Mouse (Mus musculus) left cerebral cortex, adult 8-10 months (tissue): ENCODE measurements at regions not wholly inside any gene's neighbourhood (a gene's known extent, or its start where the extent isn't known, plus 50 kb on each side); places are given as distances from the start of the nearest gene placed in this dataset.

Experiments
- DNase-seq, 2 experiments: peaks; one replicate each; pipeline ENCODE4 v3.0.0; 2022; ENCODE audit warnings: low spot score in 2 of 2

DNA sequence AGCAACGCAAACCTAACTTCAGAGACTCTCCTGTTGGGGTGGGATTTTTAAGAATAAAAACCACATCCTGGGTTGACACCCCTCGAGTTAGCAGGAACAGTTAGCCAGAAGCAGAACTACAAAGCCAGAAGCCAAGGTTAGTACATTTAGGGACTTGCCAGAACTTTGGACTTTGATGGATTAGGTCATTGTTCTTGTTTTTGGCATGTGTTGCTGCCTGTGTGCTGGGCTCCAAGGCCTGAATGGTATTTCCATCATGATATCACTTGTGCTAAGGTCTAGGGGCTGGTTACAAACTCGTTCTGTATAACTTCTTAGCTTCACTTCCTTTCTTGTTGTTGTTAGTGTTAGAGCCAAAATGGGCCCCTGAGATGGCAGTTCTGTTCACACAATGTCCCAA is 338.8 kb upstream of the 5930422O12Rik start:
- DNase-seq, result no peak

DNA sequence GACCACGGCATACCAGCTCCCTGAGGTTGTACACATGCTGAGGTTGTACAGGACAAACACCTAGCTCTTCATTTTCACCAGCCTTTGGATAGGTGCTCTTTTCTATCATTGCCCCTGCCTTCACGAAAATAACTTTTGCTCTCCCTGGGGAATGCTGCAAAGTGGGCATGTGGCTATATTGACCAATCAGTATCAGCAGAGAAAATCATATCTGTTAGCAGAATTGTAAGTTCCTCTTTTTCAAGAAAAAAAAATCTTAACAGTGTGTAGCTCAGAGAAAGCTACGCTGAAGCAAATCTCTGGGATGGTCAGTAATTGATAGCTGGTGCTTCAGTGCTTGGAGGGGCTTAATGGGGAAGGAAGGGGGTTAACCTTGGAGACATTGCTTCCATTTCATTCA is 319.6 kb upstream of the 5930422O12Rik start:
- no peak for DNase-seq

DNA sequence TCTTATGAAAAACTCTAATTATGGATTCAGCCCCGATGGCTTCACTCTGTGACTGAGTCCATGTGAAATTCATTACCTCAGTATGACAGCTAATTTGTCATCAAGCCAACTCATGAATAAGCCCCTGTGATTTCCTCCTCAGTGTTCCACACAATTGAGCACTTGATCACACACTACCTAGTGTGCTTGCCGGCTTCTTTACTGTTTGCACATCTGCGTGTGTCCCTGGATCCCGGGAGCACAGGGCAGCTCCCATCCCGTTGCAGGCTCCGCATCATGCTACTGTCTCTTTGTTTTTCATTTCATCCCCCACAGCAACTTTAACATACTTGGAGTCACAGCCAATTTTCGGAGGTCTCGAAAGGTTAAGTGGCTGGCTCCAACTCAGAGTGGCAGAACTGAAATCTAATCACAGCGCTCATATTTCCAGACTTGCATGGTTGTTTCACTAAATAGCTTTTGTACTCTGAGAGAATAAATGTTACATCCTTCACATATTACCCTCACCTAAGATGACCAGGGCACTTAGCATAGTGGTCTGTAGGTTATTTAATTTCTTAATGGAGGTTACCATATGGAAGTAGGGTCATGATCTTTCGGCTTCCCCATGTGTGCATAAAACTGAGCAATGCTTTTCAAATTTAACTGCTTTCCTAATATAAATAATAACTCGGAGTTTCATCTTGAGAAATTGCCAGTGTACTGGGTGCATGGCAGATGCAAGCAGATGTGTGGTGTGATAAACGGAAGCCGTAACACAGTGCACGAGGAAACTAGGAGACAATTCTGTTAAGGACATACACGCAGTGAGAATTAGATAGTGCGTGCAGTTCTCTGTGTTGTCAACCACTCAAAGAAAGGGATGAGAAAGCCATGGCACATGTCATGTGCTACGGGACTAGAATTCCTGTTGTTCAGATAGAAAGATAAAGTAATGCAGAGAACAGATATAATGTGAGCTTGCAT is 313.0 kb upstream of the 5930422O12Rik start:
- DNase-seq, result no peak

DNA sequence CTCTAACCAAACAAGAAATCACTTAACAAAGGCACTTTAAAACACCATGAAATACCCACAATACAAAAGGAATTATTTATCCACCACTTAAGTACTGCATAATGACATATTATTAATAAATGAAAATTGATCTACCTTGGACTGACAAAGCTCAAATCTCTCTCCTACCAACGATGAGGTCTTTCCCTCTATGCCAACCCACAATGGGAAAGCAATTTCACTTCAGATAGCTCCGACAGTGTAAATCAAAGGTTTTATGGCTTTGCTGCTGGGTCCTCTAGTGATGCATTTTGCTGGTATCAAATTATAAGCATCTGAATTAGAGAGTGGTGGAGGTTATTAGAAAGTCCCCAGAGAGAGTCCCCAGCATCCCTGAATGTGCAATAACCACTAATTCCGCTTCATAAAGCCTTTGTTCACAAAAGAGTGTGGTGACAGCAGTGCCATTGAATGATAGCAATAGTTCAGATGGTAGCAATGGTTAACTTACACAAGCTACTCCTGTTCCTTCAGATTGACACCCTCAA is 305.4 kb upstream of the 5930422O12Rik start:
- no peak for DNase-seq

DNA sequence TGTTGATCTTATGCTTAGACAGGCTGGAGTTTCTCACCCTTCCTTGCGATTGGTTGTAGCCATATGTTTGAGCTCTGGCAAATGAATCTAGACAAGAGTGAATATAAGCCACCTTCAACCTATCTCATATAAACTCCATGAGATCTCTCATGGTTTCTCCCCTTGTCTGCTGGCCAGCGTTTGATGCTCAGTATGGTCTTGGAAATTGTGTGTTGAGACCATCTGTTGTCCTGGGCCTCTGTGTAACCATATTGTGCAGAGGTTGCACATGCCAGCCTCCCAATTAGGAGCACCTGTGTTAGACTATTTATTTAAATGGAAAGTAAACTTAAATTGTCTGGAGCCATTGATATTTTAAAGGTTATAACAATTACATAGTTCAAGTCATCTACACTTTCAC is 301.5 kb upstream of the 5930422O12Rik start:
- DNase-seq, result no peak

DNA sequence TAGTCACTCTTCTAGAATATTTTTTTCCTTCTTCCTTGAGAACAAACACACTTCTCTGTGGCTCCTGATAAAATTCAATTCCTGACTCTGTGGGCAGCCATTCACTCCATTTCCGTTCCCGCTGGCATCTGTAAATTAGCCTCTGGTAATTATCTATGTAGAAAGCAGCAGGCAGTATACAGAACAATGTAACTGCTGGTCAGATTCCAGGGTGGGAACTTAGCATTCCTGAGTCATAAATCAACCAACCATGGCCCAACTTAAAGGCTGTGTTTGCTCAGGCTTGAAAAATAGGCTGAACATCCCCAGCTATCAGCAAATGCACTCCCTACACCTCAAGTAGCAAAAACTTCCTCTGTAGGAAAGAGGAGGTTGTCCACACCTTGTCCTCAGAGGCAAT is 289.6 kb upstream of the 5930422O12Rik start:
- no peak for DNase-seq

DNA sequence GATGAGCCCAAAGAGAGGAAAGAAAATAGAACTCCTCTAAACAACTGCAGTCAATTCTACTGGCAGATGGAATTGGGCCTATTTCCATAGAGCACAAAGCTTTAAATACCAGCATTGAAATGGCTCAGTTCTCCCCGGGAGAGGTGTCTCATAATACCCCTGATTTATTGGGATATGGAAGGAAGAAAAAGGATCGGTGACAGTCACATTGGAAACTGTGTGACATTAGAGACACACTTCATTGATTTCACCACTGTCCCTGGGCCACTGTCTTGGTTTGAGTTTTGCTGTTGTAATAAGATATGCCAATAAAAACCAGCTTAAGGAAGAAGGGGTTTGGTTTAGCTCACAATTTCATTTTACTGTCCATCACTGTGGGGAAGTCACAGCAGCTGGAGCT is 288.7 kb upstream of the 5930422O12Rik start:
- no peak for DNase-seq

DNA sequence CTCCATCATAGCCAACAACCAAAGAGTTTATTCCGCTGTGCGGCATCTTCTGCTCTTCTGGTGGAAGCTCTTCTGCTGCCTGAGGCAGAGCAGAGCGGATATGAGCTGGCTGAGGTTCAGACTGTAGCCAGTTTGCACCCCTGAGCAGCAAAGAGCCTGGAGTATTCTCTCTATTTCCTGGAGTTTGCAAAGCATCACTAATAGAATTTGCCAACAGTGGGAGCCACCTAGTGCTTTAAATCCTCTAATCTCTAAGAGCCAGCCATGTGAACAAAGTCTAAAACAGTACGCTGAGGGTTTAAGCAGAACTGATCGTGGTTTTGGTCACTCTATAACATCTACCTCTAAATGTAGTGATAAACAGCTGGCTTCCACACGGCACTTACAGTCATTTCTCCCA is 250.9 kb upstream of the 5930422O12Rik start:
- no peak for DNase-seq

DNA sequence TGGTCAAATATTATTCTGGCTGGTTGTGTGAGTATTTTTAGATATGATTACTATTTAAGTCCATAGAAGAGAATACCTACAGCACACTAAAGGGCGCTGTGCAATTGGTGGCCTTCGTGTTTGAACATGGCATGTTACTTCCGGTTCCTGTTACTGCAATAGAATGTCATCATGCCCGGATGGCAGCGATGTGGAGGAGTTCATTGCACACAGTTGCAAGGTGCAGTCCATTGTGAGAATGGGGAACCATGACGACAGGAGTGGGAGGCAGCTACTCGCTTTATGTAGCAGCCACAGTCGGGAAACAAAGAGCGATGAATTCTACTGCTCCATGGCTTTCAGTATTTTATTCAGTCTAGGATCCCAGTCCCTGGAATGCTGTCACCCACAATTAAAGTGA is 245.5 kb upstream of the 5930422O12Rik start:
- DNase-seq, result no peak
